Mouse (Mus musculus): ENCODE measurements around the gene Espnl. TPM values are rescaled to one million over a fixed set of nuclear protein-coding genes. Genes with fewer than 3 reads are reported as not detected.

The Espnl gene
- total RNA-seq (2023) = under 1 TPM; 0.23 to 0.27 TPM

GRCm38 (mm10) chr1:91321760-91322438 is at the start of gene Espnl:
Espnl (plus strand) TSS chr1:91322075.

GRCm38 (mm10) chr1:91297799-91298744 is 23.8 kb upstream of the Espnl start, which contains the start of gene Scly:
Scly (plus strand) TSS chr1:91298338.

GRCm38 (mm10) chr1:91350841-91351240 is 29.0 kb downstream of the Espnl start, which contains the start of gene Klhl30:
Klhl30 (plus strand) TSS chr1:91351016.

GRCm38 (mm10) chr1:91366215-91367108 is 44.6 kb downstream of the Espnl start, which contains the start of gene Erfe:
Erfe (plus strand) TSS chr1:91366430.

Other genes with a start within 250 kb of the Espnl start
- 1 to 10 TPM; 3.1 to 3.2 TPM for gene Rbm44, start 177.0 kb upstream of the Espnl start, total RNA-seq (2023)
- 10 to 100 TPM; 24.1 to 29.0 TPM for gene Ramp1, start 142.3 kb upstream of the Espnl start, total RNA-seq (2023)
- 10 to 100 TPM; 59.3 to 62.2 TPM for gene Ube2f, start 71.8 kb upstream of the Espnl start, total RNA-seq (2023)
- gene Scly, start 23.7 kb upstream of the Espnl start, total RNA-seq (2023) = 10 to 100 TPM; 25.1 to 25.7 TPM
- gene Klhl30, start 28.9 kb downstream of the Espnl start, total RNA-seq (2023) = not detected
- gene Erfe, start 44.4 kb downstream of the Espnl start, total RNA-seq (2023) = not detected
- gene Ilkap, start 76.7 kb downstream of the Espnl start, total RNA-seq (2023) = 100 to 1,000 TPM; 121 to 128 TPM
- 10 to 100 TPM; 34.4 to 37.5 TPM for gene Hes6, start 92.0 kb downstream of the Espnl start, total RNA-seq (2023)
- gene Per2, start 137.2 kb downstream of the Espnl start, total RNA-seq (2023) = 10 to 100 TPM in 1 of 2 experiments, 1 to 10 TPM in 1; 8.0 to 13.3 TPM
- gene Traf3ip1, start 172.6 kb downstream of the Espnl start, total RNA-seq (2023) = 1 to 10 TPM; 6.8 to 9.5 TPM
- gene Asb1, start 218.5 kb downstream of the Espnl start, total RNA-seq (2023) = 10 to 100 TPM in 1 of 2 experiments, 1 to 10 TPM in 1; 8.8 to 10.3 TPM